Mouse (Mus musculus) bone marrow, adult 2 months (tissue): ENCODE data around the gene Esp24.

ENCODE experiments used
- CTCF ChIP-seq: fragments of 200-500 bp; IDR thresholded peaks from 2 replicates; pipeline ENCODE4 v1.5.1; 2011; ENCODE audit warnings: low read length, control low read depth; ENCODE audit not compliant: control insufficient read depth, insufficient read depth
- POLR2A ChIP-seq: fragments of 200-500 bp; IDR thresholded peaks from 2 replicates; pipeline ENCODE4 v1.6.1; 2011; ENCODE audit warnings: low read depth, mild to moderate bottlenecking, control low read depth, low read length, borderline replicate concordance; ENCODE audit not compliant: control insufficient read depth

DNA sequence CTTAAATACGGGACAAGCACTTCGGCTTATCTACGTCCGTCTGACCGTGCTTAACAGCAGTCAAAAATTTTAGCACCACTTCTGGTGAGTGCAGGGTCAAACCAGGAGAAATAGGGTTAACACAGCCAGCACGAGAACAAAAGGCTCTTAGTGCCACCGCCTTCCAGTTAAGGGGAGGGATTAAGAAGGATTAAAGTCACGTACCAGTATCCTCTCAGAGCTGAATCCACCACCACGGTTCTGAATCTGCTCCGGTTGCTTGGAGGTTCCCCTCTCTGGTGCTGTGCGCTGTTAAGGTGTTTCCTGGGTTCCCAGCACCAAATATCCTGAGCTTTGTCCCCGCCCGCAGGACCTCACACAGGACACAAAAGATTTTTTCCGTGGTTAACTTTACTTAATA, 19.3 kb upstream of the Esp24 start:
- no peak for TF ChIP-seq CTCF
- TF ChIP-seq POLR2A: no peak
